Mouse (Mus musculus) naive thymus-derived CD4-positive, alpha-beta T cell, adult 5 months (primary cell): Measurements from ENCODE around the gene E030030I06Rik. TPM values are rescaled to one million over a fixed set of nuclear protein-coding genes. Genes with fewer than 3 reads are reported as not detected.

ENCODE experiments used
- polyA plus RNA-seq: library from polyadenylated mRNA; unstranded; fragments of 100-300 nt; shearing (Covaris generic); gene quantifications from one replicate; pipeline ENCODE4 v1.2.1, GENCODE M21; 2017

Gene E030030I06Rik
- polyA plus RNA-seq: 20.6 TPM

GRCm38 (mm10) chr10:22149073-22149690 lies at the start of gene E030030I06Rik:
TSS of gene E030030I06Rik (minus strand) at chr10:22149270.

GRCm38 (mm10) chr10:22158310-22158999 lies 9.4 kb upstream of the E030030I06Rik start, which contains the start of the genes Raet1e and H60b:
TSS of gene Raet1e (plus strand) at chr10:22158569.
TSS of gene H60b (plus strand) at chr10:22158586.

GRCm38 (mm10) chr10:22067979-22068378 lies 81.1 kb downstream of the E030030I06Rik start, which contains the start of gene 4930444G20Rik:
TSS of gene 4930444G20Rik (minus strand) at chr10:22068079.

Other genes with a start within 250 kb of the E030030I06Rik start
- not detected for gene 4930444G20Rik, start 81.2 kb downstream of the E030030I06Rik start, polyA plus RNA-seq
- gene Raet1e, start 9.3 kb upstream of the E030030I06Rik start, polyA plus RNA-seq: not detected
- 19.0 TPM for gene H60b, start 9.3 kb upstream of the E030030I06Rik start, polyA plus RNA-seq
- not detected for gene Raet1d, start 211.3 kb upstream of the E030030I06Rik start, polyA plus RNA-seq